Mouse (Mus musculus): ENCODE measurements around the gene Alk.

- TF ChIP-seq POLR2A (IDR thresholded peaks at IDR 0.05; ENCODE audit: extremely low read depth, insufficient read depth, low read length) (no peak), CTCF (IDR thresholded peaks at IDR 0.05; ENCODE audit: low read depth, low read length) (no peak)
These were observed 691.2 kb downstream of the Alk start for GRCm38 (mm10) chr17:71913188-71913587.
